Mouse (Mus musculus): Measurements from ENCODE around the gene Fbrsl1.

The Fbrsl1 gene

DNA sequence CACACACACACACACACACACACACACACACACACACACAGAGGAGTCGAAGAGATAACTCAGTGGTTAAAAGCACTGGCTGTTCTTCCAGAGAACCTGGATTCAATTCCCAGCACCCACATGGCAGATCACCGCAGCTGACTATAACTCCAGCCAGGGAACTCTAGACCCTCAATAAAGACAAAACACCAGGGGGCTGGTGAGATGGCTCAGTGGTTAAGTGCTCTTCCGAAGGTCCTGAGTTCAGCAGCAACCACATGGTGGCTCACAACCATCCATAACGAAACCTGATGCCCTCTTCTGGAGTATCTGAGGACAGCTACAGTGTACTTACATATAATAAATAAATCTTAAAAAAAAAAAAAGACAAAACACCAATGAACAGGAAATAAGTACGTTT, 12.1 kb downstream of the Fbrsl1 start:
- ChIA-PET POLR2A (interaction anchor here (0.6 to 22.1 kb wide), 36 partner anchors 2 to 374 kb away, joined by 3 to 1027 read pairs (median 5); partner anchors contain the start of genes Fbrsl1 (in 3 of the 4), Ddx51 (in 1 of the 4), Noc4l (in 1 of the 4) and Pole (in 1 of the 4)), CTCF (interaction anchor here (0.5 to 4.2 kb wide), 18 partner anchors 11 to 368 kb away, joined by 3 to 23 read pairs (median 7); partner anchors contain the start of gene Fbrsl1 (in 1 of the 4))

- POLR2A ChIA-PET = interaction anchor here (0.5 to 22.1 kb wide), 37 partner anchors 9 to 676 kb away, joined by 3 to 1027 read pairs (median 5); partner anchors contain the start of genes Fbrsl1 (in 4 of the 4) and Ep400 (in 1 of the 4)
- CTCF ChIA-PET = interaction anchor here (0.6 to 4.2 kb wide), 47 partner anchors 8 to 205 kb away, joined by 3 to 22 read pairs (median 4); partner anchors contain the start of gene Fbrsl1 (in 3 of the 4)
Observed at GRCm38 (mm10) chr5:110434816-110435215, 13.5 kb downstream of the Fbrsl1 start.

GRCm38 (mm10) chr5:110429045-110429444, 19.3 kb downstream of the Fbrsl1 start:
- POLR2A ChIA-PET = interaction anchor here (0.6 to 19.9 kb wide), 36 partner anchors 8 to 161 kb away, joined by 3 to 427 read pairs (median 4); partner anchors contain the start of genes Fbrsl1 (in 2 of the 4) and P2rx2 (in 1 of the 4)
- CTCF ChIA-PET = interaction anchor here (0.6 to 3.3 kb wide), 37 partner anchors 9 to 134 kb away, joined by 3 to 61 read pairs (median 5); partner anchors contain the start of gene Galnt9 (in 1 of the 4)

DNA sequence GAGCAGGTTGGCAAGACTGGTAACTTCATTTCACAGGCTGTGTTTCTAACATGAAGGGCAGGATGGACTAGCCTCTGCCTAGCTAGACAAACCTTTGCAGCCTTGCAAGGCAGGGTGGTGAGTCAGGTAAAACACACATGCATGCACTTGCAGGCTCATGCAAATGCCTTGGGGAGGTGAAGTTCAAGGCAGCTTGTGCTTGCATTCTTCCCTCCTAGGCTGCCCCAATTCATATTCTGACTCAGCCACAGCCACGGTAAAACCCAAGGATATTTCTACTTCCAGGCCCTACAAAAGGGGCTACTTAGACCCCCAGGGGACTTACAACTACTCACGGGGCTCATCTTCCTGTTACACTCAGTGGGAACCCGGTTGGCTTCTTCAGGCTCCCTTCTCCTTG, 20.0 kb downstream of the Fbrsl1 start:
- ChIA-PET CTCF (interaction anchor here (0.5 to 2.8 kb wide), 26 partner anchors 9 to 820 kb away, joined by 3 to 61 read pairs (median 8); partner anchors contain the start of gene Galnt9 (in 1 of the 4)), POLR2A (interaction anchor here (0.7 to 19.9 kb wide), 25 partner anchors 8 to 73 kb away, joined by 3 to 427 read pairs (median 6); partner anchors contain the start of gene Fbrsl1 (in 2 of the 4))

GRCm38 (mm10) chr5:110425187-110425586, 23.1 kb downstream of the Fbrsl1 start:
- CTCF ChIA-PET = interaction anchor here (0.6 to 2.8 kb wide), 10 partner anchors 9 to 48 kb away, joined by 3 to 11 read pairs (median 4); no protein-coding TSS in a partner anchor
- POLR2A ChIA-PET = interaction anchor here in 3 of 4 experiments (0.8 to 19.9 kb wide), 13 partner anchors 8 to 214 kb away, joined by 3 to 427 read pairs (median 7); partner anchors contain the start of gene Fbrsl1 (in 2 of the 3)

- ChIA-PET POLR2A (interaction anchor here in 3 of 4 experiments (0.7 to 19.9 kb wide), 12 partner anchors 7 to 141 kb away, joined by 3 to 427 read pairs (median 10); partner anchors contain the start of gene Fbrsl1 (in 2 of the 3)), CTCF (interaction anchor here in 3 of 4 experiments (0.6 to 2.8 kb wide), 5 partner anchors 11 to 83 kb away, joined by 3 to 11 read pairs (median 4); no protein-coding TSS in a partner anchor)
Observed at GRCm38 (mm10) chr5:110424204-110424603, 24.1 kb downstream of the Fbrsl1 start.

- POLR2A ChIA-PET = interaction anchor here in 2 of 4 experiments (0.6 to 15.6 kb wide), 5 partner anchors 7 to 692 kb away, joined by 3 to 183 read pairs (median 8); no protein-coding TSS in a partner anchor
- CTCF ChIA-PET = interaction anchor here in 1 of 4 experiments (1.0 to 1.5 kb wide), 2 partner anchors 14 to 45 kb away, joined by 4 read pairs; no protein-coding TSS in a partner anchor
Observed at GRCm38 (mm10) chr5:110421393-110421792, 26.9 kb downstream of the Fbrsl1 start.

DNA sequence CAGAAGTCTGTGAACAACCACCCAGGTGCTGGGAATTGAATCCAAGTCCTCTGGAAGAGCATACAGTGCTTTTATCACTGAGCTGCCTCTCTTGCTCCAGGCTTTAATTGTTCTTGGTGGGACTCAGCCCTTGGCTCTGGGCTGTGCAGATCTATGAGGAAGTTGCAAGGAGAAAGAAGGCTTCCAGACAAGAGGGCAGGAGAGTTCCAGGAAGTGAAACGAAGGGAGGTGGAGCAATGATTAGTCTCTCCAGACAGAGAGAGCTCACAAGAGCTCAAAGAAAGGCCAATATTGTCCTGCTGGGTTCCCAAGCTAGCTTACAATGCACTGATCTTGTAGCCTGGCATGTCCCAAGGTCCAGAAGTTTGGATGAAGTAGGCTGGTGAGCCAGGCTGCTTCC, 27.4 kb downstream of the Fbrsl1 start:
- CTCF ChIA-PET = interaction anchor here in 1 of 4 experiments (0.6 to 1.0 kb wide), 2 partner anchors 44 to 51 kb away, joined by 3 to 4 read pairs; no protein-coding TSS in a partner anchor
- POLR2A ChIA-PET = interaction anchor here in 2 of 4 experiments (0.6 to 15.6 kb wide), 5 partner anchors 8 to 692 kb away, joined by 3 to 183 read pairs (median 8); no protein-coding TSS in a partner anchor

GRCm38 (mm10) chr5:110420201-110420600, 28.1 kb downstream of the Fbrsl1 start:
- POLR2A ChIA-PET = interaction anchor here in 2 of 4 experiments (0.9 to 15.6 kb wide), 11 partner anchors 7 to 78 kb away, joined by 3 to 183 read pairs (median 8); partner anchors contain the start of genes Fbrsl1 (in 1 of the 2) and P2rx2 (in 1 of the 2)
- CTCF ChIA-PET = interaction anchor here in 3 of 4 experiments (0.6 to 6.1 kb wide), 18 partner anchors 8 to 138 kb away, joined by 3 to 61 read pairs (median 6); no protein-coding TSS in a partner anchor

DNA sequence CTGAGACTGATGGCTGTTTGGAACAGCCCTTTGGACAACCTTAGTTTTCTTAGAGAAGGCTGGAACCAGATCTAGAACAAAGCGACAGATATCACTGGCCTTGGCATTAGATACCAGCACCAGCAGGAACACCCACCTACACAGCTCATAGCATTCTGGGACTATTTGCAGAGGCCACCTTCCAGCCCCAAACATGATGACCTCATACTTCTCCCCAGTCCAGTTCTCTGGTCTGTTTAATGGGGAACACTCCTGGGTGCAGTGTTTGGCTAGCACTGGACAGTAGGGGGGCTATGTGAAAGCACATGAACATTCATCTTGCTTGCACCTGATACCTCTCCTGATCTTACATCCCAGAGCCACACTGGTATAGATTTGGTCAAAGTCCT, 29.8 kb downstream of the Fbrsl1 start:
- ChIA-PET CTCF (interaction anchor here (0.9 to 6.1 kb wide), 12 partner anchors 10 to 221 kb away, joined by 3 to 61 read pairs (median 8); no protein-coding TSS in a partner anchor), POLR2A (interaction anchor here in 3 of 4 experiments (1.0 to 15.6 kb wide), 23 partner anchors 8 to 63 kb away, joined by 3 to 183 read pairs (median 9); partner anchors contain the start of gene Fbrsl1 (in 2 of the 3))

GRCm38 (mm10) chr5:110417756-110418522, 30.4 kb downstream of the Fbrsl1 start:
- CTCF ChIA-PET = interaction anchor here (0.7 to 6.1 kb wide), 17 partner anchors 11 to 222 kb away, joined by 3 to 61 read pairs (median 4); no protein-coding TSS in a partner anchor

DNA sequence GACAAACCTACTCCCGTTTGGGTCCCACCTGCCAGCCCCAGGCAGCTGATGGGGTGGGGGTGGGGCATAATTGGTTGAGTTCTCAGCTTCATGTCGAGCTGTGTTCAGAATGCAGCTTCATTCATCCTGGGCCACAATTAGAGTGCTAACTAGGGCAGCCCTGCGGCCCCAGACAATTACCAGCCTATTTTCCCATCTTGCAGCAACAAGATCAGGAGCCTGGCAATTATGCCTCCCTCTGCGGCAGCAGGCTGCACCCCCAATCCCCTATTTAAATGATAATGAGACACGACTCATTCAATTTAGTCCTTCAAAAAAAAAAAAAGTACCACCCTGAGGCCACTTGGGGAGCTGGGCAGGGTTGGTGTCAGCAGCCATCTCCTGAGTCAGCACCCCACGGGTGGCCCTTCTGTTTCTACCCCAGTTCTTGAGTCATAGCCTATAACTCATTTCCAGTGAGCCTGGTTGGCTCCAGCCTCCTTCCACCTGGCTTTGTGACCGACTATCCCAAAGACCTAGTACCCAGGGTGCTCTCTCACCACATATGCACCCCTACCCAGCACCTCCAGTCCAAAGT, 31.4 kb downstream of the Fbrsl1 start:
- ChIA-PET POLR2A (interaction anchor here (0.6 to 15.6 kb wide), 70 partner anchors 8 to 974 kb away, joined by 3 to 183 read pairs (median 4); partner anchors contain the start of genes Fbrsl1 (in 2 of the 4), Pole (in 1 of the 4) and Pxmp2 (in 1 of the 4)), CTCF (interaction anchor here (0.6 to 6.1 kb wide), 22 partner anchors 11 to 424 kb away, joined by 3 to 61 read pairs (median 4); no protein-coding TSS in a partner anchor)

More at GRCm38 (mm10) chr5:110417756-110418522, 30.4 kb downstream of the Fbrsl1 start:
- POLR2A ChIA-PET = interaction anchor here in 3 of 4 experiments (0.7 to 15.6 kb wide), 33 partner anchors 7 to 64 kb away, joined by 3 to 183 read pairs (median 5); partner anchors contain the start of gene Fbrsl1 (in 1 of the 3)

DNA sequence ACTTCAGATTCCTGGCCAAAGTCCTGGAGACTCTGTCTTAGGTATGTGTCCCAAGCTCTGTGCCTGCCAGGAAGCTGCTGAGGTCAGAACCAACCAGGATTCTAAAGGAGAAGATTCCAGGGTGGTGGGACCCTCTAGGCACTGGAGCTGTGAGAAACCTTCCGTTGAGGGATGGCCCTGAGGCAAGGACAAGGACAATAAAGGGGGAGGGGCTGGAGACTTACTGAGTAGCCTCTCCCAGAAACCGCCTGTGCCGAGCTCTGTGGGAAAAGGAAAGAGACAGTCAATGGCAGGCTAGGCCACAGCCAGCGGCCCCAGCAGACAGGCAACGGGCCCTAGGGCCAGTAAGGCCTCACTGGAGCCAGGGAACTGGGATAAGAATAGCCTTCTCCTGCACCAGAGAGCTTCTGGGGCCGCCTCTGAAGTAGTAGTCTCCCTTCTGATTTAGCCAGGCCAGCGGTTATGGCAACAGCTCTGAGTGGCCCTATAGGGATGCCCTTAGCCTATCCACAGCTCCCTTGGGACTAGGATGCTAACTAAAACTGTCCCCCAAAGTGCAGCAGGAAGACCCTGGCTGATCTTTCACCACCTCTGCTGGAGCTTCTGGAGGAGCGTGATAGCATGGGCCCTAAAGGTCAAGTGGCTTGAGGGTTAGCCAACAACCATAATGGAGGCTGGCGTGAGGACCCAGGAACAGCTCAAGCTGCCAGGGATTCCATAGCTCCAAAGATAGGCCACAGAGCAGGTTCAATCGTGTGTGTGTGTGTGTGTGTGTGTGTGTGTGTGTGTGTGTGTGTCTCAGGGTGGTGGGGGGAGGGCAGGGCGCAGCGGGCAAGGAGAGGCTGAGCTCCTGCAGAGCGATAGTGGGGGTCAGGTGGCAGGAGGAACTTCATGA, 32.2 kb downstream of the Fbrsl1 start:
- POLR2A ChIA-PET = interaction anchor here (0.5 to 15.6 kb wide), 74 partner anchors 9 to 975 kb away, joined by 3 to 183 read pairs (median 4); partner anchors contain the start of genes Fbrsl1 (in 3 of the 4), Pole (in 2 of the 4) and Pxmp2 (in 2 of the 4)
- CTCF ChIA-PET = interaction anchor here (0.6 to 6.1 kb wide), 27 partner anchors 9 to 1796 kb away, joined by 3 to 61 read pairs (median 4); no protein-coding TSS in a partner anchor

- POLR2A ChIA-PET = interaction anchor here in 3 of 4 experiments (0.5 to 15.6 kb wide), 29 partner anchors 8 to 129 kb away, joined by 3 to 183 read pairs (median 7); partner anchors contain the start of genes Fbrsl1 (in 1 of the 3), Lrcol1 (in 1 of the 3), Pole (in 1 of the 3) and Pxmp2 (in 1 of the 3)
- CTCF ChIA-PET = interaction anchor here (0.6 to 6.1 kb wide), 14 partner anchors 12 to 949 kb away, joined by 3 to 61 read pairs (median 6); no protein-coding TSS in a partner anchor
Observed at GRCm38 (mm10) chr5:110415022-110415421, 33.3 kb downstream of the Fbrsl1 start.

GRCm38 (mm10) chr5:110413018-110413417, 35.3 kb downstream of the Fbrsl1 start:
- ChIA-PET CTCF (no interaction called here), POLR2A (interaction anchor here in 2 of 4 experiments (1.1 to 8.9 kb wide), 3 partner anchors 9 to 35 kb away, joined by 3 to 118 read pairs (median 5); partner anchors contain the start of gene Fbrsl1 (in 1 of the 2))

DNA sequence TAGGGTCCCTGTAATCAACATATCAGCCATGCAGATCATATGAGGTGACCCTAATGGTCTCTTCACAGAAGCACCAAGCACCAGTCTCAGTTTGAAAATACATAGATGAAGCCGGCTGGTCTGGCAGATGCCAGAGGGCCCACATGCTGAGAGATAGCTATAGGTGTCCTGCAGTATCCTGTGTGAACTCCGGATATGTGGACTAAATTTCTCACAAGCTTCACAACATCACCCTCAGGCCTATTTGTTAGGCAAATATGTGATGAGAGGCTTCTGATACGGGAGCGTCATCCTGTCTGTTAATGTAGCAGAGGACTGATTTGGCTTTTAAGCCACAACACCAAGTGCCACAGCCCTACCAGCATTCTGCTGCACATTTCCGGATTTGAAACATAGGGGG, 37.9 kb downstream of the Fbrsl1 start:
- ChIA-PET POLR2A (interaction anchor here in 3 of 4 experiments (0.6 to 2.8 kb wide), 9 partner anchors 9 to 381 kb away, joined by 3 to 7 read pairs (median 3); no protein-coding TSS in a partner anchor), CTCF (interaction anchor here in 2 of 4 experiments (0.8 to 1.9 kb wide), 7 partner anchors 9 to 56 kb away, joined by 3 to 5 read pairs (median 3); no protein-coding TSS in a partner anchor)

Measured in embryonic stem cell, embryonic (primary cell).